Mouse (Mus musculus): ENCODE results near the gene Prrc2c. TPM values are rescaled to one million over a fixed set of nuclear protein-coding genes. Genes with fewer than 3 reads are reported as not detected.

Prrc2c gene
- total RNA-seq (2023), result 100 to 1,000 TPM; 149 to 157 TPM

GRCm38 (mm10) chr1:162740401-162740835, at the start of gene Prrc2c:
Gene Prrc2c, minus strand, starts transcription at chr1:162740556.

GRCm38 (mm10) chr1:162658119-162658518, 82.2 kb downstream of the Prrc2c start, which contains the start of gene Myocos:
Gene Myocos, minus strand, starts transcription at chr1:162658219.

GRCm38 (mm10) chr1:162639051-162639750, 101.2 kb downstream of the Prrc2c start, which contains the start of gene Myoc:
Gene Myoc, plus strand, starts transcription at chr1:162639155.

Other genes starting within 250 kb of the Prrc2c start
- 1 to 10 TPM; 5.0 to 6.5 TPM for gene Mettl13, start 192.0 kb downstream of the Prrc2c start, total RNA-seq (2023)
- gene Vamp4, start 170.0 kb downstream of the Prrc2c start, total RNA-seq (2023), result 10 to 100 TPM; 44.6 to 54.1 TPM
- gene Myoc, start 101.4 kb downstream of the Prrc2c start, total RNA-seq (2023), result not detected
- gene Myocos, start 82.3 kb downstream of the Prrc2c start, total RNA-seq (2023), result not detected
- not detected for gene Fmo4, start 73.4 kb upstream of the Prrc2c start, total RNA-seq (2023)
- gene Fmo1, start 126.1 kb upstream of the Prrc2c start, total RNA-seq (2023), result not detected
- gene Fmo2, start 158.2 kb upstream of the Prrc2c start, total RNA-seq (2023), result not detected
- gene Fmo6, start 197.0 kb upstream of the Prrc2c start, total RNA-seq (2023), result not detected
- gene Fmo3, start 244.0 kb upstream of the Prrc2c start, total RNA-seq (2023), result not detected